Mouse (Mus musculus) kidney, embryonic 15.5 days (tissue): Measurements from ENCODE around the gene Cfap97. TPM values are rescaled to one million over a fixed set of nuclear protein-coding genes. Genes with fewer than 3 reads are reported as not detected.
A peak's percentile ranks its signal among the peaks of the same experiment; 100 is the strongest.

ENCODE experiments used
- ATAC-seq: fragments of 200-750 bp; cut with Nextera tagmentation; replicated peaks from 2 replicates; pipeline ENCODE4 v1.8.0; 2017; ENCODE audit warnings: moderate TSS enrichment; ENCODE audit not compliant: low FRiP score
- H3K27ac ChIP-seq: fragments of 300-500 bp; sonication (generic); 2 replicates; pipeline ENCODE4 v1.5.1; 2015; ENCODE audit warnings: mild to moderate bottlenecking, inconsistent platforms
- H3K27me3 ChIP-seq: fragments of 300-500 bp; sonication (generic); 2 replicates; pipeline ENCODE4 v1.6.1; 2015; ENCODE audit warnings: inconsistent platforms
- H3K36me3 ChIP-seq: fragments of 300-500 bp; sonication (generic); 2 replicates; pipeline ENCODE4 v1.6.1; 2015; ENCODE audit warnings: inconsistent platforms
- H3K4me1 ChIP-seq: fragments of 300-500 bp; sonication (generic); 2 replicates; pipeline ENCODE4 v1.6.1; 2015; ENCODE audit warnings: inconsistent platforms
- H3K4me2 ChIP-seq: fragments of 300-500 bp; sonication (generic); 2 replicates; pipeline ENCODE4 v1.6.1; 2015; ENCODE audit warnings: moderate library complexity, mild to moderate bottlenecking, inconsistent platforms
- H3K4me3 ChIP-seq: fragments of 300-500 bp; sonication (generic); replicated peaks from 2 replicates; pipeline ENCODE4 v1.5.1; 2015; ENCODE audit warnings: mild to moderate bottlenecking, inconsistent platforms
- H3K9ac ChIP-seq: fragments of 300-500 bp; sonication (generic); 2 replicates; pipeline ENCODE4 v1.6.1; 2015; ENCODE audit warnings: mild to moderate bottlenecking, inconsistent platforms
- H3K9me3 ChIP-seq: fragments of 300-500 bp; sonication (generic); replicated peaks from 2 replicates; pipeline ENCODE4 v1.6.1; 2016; ENCODE audit warnings: inconsistent platforms
- WGBS: fragments of 180-500 bp; shearing (Covaris S2); methylation state at CpG from one replicate; pipeline ENCODE4 v1.1.7; 2015; ENCODE audit warnings: mixed read lengths; 5-methylcytosine and 5-hydroxymethylcytosine counted together
- polyA plus RNA-seq: library from polyadenylated mRNA; unstranded; fragments of >200 nt; fragmentation: Nextera tagmentation; extraction: Ambion mirVana; gene quantifications from 2 replicates; pipeline ENCODE4 v1.2.1, GENCODE M21; 2015

Cfap97 gene
- polyA plus RNA-seq, 1 experiment from 2014 or later: 23.7 TPM

- Histone ChIP-seq H3K4me2 (no peak overlapping the region), H3K27me3 (no peaks in the 10 kb centered on the region), H3K9me3 (no peaks in the 10 kb centered on the region), H3K4me3 (no peak overlapping the region), H3K4me1 (peaks cover 4% of the 10 kb centered on the region; the same call in 1 of the 2 replicates), H3K9ac (no peak overlapping the region), H3K36me3 (no peaks in the 10 kb centered on the region), H3K27ac (no peak overlapping the region)
- no peak for ATAC-seq
- 80% methylated on average over 9 of the region's 9 CpGs for WGBS
Measured at GRCm38 (mm10) chr8:46140376-46141120, 11.0 kb upstream of the Cfap97 start.

DNA sequence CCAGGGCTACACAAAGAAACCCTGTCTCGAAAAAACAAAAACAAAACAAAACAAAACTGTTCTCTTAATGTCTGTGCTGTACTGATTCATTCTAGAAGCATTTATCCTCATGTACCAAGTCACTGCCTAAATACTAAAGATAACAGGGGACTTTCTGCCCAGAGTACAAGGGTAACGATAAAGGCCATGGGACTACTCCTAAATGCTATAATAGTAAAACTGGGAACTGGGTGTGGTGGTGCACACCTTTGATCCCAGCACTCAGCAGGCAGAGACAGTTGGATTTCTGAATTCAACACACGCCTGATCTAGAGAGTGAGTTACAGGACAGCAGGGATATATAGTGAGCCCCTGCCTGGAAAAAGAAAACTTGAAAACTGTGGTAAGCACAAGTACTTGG, 9.9 kb upstream of the Cfap97 start:
- ATAC-seq: no peak
- no peaks in the 10 kb centered on the region for H3K9me3 ChIP-seq
- no peak overlapping the region for H3K4me3 ChIP-seq
- WGBS: 88% methylated on average over 3 of the region's 3 CpGs
- H3K27me3 ChIP-seq: no peaks in the 10 kb centered on the region
- H3K4me1 ChIP-seq: peaks cover 8% of the 10 kb centered on the region
- H3K9ac ChIP-seq: no peak overlapping the region
- no peak overlapping the region for H3K27ac ChIP-seq
- H3K4me2 ChIP-seq: no peak overlapping the region
- H3K36me3 ChIP-seq: no peaks in the 10 kb centered on the region

DNA sequence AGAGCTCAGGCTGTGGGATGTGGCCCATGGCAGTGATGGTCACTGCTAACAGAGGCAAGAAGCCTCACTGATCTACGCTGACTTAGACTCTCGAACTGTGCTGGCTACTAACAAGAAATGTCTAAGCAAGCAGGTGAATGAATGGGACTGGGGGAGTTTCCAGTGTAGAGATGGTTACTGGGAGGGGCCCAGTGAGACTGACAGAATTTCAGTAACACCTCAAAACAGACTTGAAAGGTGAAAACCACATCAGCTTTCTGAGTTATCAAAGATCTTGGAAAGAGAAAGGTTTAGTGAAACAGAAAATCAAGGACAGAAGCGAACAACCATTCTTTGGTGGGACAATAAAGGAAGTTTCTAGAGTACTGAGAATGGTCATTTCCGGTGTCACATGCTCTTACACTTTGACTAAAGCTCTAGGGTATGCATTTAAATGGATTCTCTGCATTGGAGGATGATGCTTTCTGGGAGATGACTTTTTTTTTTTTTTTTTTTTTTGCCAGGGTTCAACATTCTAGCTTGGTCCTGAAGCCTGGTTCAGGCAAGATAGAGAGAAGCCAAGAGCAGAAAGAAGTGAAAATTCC, 9.0 kb upstream of the Cfap97 start:
- H3K4me3 ChIP-seq: no peak overlapping the region
- H3K27ac ChIP-seq: no peak overlapping the region
- H3K9me3 ChIP-seq: no peaks in the 10 kb centered on the region
- no peak overlapping the region for H3K4me2 ChIP-seq
- H3K9ac ChIP-seq: no peak overlapping the region
- H3K36me3 ChIP-seq: no peaks in the 10 kb centered on the region
- ATAC-seq: no peak
- peaks cover 8% of the 10 kb centered on the region for H3K4me1 ChIP-seq
- no peaks in the 10 kb centered on the region for H3K27me3 ChIP-seq
- 91% methylated on average over 4 of the region's 4 CpGs for WGBS

DNA sequence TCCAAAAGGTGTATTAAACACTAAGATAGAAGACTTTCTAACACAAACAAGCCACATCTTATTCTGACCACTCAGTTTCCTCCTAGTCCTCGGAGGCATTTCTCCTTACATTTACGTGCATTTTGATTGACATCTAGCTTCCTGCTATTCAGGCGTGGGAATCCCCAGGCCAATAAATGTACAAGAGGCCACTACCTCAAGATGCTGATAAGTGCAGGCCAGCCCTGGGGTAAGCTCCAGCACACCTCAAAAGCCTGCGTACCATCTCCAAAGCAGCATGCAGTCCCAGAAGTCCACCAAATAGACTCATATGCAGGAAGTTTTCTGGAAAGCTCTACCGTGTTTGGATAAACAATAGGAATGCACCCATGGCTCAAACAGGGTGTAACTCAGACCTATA, 8.1 kb upstream of the Cfap97 start:
- no peak overlapping the region for H3K4me3 ChIP-seq
- H3K4me1 ChIP-seq: peaks cover 8% of the 10 kb centered on the region
- no peak overlapping the region for H3K4me2 ChIP-seq
- H3K9me3 ChIP-seq: no peaks in the 10 kb centered on the region
- 57% methylated on average over 5 of the region's 5 CpGs for WGBS
- H3K9ac ChIP-seq: no peak overlapping the region
- H3K27me3 ChIP-seq: no peaks in the 10 kb centered on the region
- no peak for ATAC-seq
- no peak overlapping the region for H3K27ac ChIP-seq
- no peaks in the 10 kb centered on the region for H3K36me3 ChIP-seq

DNA sequence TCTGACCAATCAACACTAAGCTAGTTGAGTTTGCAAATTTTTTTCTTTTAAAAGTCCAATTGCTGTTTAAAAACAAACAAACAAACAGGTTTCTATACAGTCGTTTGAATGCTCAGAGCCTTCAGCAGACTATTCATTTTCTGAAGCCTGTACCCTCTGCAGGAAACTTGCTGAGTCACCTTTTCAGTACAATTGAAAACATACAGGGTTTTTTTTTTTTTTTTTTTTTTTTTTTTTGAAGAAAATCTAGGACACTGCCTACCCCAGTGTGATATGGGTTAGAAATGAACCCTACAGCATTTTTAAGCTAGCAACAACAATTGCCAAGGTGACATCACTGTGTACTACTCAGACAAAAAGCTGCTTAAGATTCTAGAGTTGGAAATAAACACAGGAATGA, 7.6 kb upstream of the Cfap97 start:
- no peaks in the 10 kb centered on the region for H3K9me3 ChIP-seq
- H3K4me3 ChIP-seq: no peak overlapping the region
- H3K4me1 ChIP-seq: peaks cover 8% of the 10 kb centered on the region
- no peak overlapping the region for H3K4me2 ChIP-seq
- H3K27me3 ChIP-seq: no peaks in the 10 kb centered on the region
- no peaks in the 10 kb centered on the region for H3K36me3 ChIP-seq
- H3K27ac ChIP-seq: no peak overlapping the region
- no peak overlapping the region for H3K9ac ChIP-seq
- 53% methylated on average over 1 of the region's 1 CpGs for WGBS
- no peak for ATAC-seq

GRCm38 (mm10) chr8:46146173-46146572, 5.4 kb upstream of the Cfap97 start:
- Histone ChIP-seq H3K27me3 (no peaks in the 10 kb centered on the region), H3K4me1 (peaks cover 14% of the 10 kb centered on the region), H3K4me3 (no peak overlapping the region), H3K9me3 (no peaks in the 10 kb centered on the region), H3K4me2 (no peak overlapping the region), H3K36me3 (no peaks in the 10 kb centered on the region), H3K27ac (no peak overlapping the region), H3K9ac (no peak overlapping the region)
- 23% methylated on average over 3 of the region's 3 CpGs for WGBS
- no peak for ATAC-seq

- ATAC-seq: no peak
- 55% methylated on average over 6 of the region's 6 CpGs for WGBS
- H3K9ac ChIP-seq: no peak overlapping the region
Measured at GRCm38 (mm10) chr8:46149306-46149705, 2.3 kb upstream of the Cfap97 start.

GRCm38 (mm10) chr8:46149782-46150181, 1.8 kb upstream of the Cfap97 start:
- Histone ChIP-seq H3K36me3 (no peaks in the 10 kb centered on the region), H3K27me3 (peaks cover 14% of the 10 kb centered on the region; the same call in 1 of the 2 replicates), H3K27ac (no peak overlapping the region), H3K9ac (no peak overlapping the region), H3K4me1 (peaks cover 19% of the 10 kb centered on the region), H3K9me3 (no peaks in the 10 kb centered on the region), H3K4me3 (no peak overlapping the region), H3K4me2 (no peak overlapping the region)
- ATAC-seq: no peak
- WGBS: 76% methylated on average over 9 of the region's 9 CpGs

More at GRCm38 (mm10) chr8:46149306-46149705, 2.3 kb upstream of the Cfap97 start:
- H3K27ac ChIP-seq: no peak overlapping the region
- no peaks in the 10 kb centered on the region for H3K9me3 ChIP-seq
- peaks cover 19% of the 10 kb centered on the region for H3K4me1 ChIP-seq
- H3K27me3 ChIP-seq: peaks cover 14% of the 10 kb centered on the region; the same call in 1 of the 2 replicates
- no peaks in the 10 kb centered on the region for H3K36me3 ChIP-seq
- no peak overlapping the region for H3K4me2 ChIP-seq
- H3K4me3 ChIP-seq: no peak overlapping the region

DNA sequence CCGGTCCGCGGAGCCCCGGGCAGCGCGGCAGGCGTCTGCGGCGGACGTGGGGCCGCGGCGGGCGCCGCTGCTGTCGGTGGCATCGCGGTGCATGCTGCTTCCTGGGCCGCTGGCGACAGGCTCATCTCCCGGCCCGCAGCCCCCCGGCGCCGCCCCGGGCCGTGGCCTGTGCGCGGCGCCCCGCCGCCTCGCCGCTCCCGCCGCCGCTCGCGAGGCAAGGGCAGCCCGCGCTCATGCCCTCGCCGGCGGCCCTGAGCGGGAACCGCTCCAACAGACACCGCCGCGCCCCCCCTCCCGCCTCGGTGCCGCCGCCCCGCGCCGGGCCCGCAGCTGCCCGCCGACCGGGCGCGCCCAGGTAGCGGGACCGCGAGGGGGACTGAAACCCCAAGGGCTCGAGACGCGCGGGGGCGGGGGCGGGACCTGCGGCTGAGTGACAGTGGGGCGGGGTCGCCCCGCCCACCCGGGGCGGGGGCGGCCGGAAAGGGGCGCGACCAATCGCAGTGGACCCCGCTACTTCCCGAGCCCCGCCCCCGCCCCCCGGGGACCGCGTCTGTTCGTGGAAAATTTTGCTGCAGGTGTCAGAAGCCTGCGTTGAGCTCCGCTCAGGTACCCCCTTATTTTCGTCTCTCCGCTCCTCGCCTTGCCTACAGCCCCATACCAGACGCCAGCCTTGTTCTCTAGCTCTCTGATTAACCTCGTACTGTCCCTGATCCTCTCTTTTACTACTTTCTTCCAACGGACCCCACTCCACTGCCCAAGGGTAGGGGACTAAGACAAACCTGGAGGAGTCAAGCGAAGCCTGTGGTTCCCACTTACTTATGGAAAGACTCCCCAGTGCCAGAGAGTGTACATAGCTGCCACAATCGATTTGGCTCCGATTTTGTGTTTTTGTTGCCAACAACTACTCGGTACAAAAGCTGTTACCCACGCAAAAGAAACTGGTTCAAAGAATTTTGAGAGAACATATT, 777 bp downstream of the Cfap97 start, which contains the start of gene Snx25:
Gene Snx25 (minus strand): TSS at position 96 of the 968 bp plus-strand sequence.
- H3K36me3 ChIP-seq: no peaks in the 10 kb centered on the region
- H3K27me3 ChIP-seq: peaks cover 14% of the 10 kb centered on the region; the same call in 1 of the 2 replicates
- H3K9me3 ChIP-seq: no peaks in the 10 kb centered on the region
- H3K4me1 ChIP-seq: peaks cover 15% of the 10 kb centered on the region
- 3% methylated on average over 71 of the region's 103 CpGs for WGBS
- peak within 1 kb of the TSS; percentile 96 for H3K4me2 ChIP-seq
- ATAC-seq: peak; percentile 89
- peak within 1 kb of the TSS; percentile 77 for H3K9ac ChIP-seq
- H3K4me3 ChIP-seq: peak within 1 kb of the TSS; percentile 84
- H3K27ac ChIP-seq: peak within 1 kb of the TSS; percentile 51; the same call in 1 of the 2 replicates

GRCm38 (mm10) chr8:46153042-46153441, 1.5 kb downstream of the Cfap97 start:
- ATAC-seq: no peak
- H3K27me3 ChIP-seq: peaks cover 14% of the 10 kb centered on the region; the same call in 1 of the 2 replicates
- no peak overlapping the region for H3K9ac ChIP-seq
- H3K27ac ChIP-seq: no peak overlapping the region
- H3K36me3 ChIP-seq: no peaks in the 10 kb centered on the region
- peak overlapping the region; percentile 96 for H3K4me2 ChIP-seq
- H3K9me3 ChIP-seq: no peaks in the 10 kb centered on the region
- peaks cover 15% of the 10 kb centered on the region for H3K4me1 ChIP-seq
- whole genome bisulfite sequencing: 32% methylated on average over 2 of the region's 2 CpGs
- peak overlapping the region; percentile 84 for H3K4me3 ChIP-seq

DNA sequence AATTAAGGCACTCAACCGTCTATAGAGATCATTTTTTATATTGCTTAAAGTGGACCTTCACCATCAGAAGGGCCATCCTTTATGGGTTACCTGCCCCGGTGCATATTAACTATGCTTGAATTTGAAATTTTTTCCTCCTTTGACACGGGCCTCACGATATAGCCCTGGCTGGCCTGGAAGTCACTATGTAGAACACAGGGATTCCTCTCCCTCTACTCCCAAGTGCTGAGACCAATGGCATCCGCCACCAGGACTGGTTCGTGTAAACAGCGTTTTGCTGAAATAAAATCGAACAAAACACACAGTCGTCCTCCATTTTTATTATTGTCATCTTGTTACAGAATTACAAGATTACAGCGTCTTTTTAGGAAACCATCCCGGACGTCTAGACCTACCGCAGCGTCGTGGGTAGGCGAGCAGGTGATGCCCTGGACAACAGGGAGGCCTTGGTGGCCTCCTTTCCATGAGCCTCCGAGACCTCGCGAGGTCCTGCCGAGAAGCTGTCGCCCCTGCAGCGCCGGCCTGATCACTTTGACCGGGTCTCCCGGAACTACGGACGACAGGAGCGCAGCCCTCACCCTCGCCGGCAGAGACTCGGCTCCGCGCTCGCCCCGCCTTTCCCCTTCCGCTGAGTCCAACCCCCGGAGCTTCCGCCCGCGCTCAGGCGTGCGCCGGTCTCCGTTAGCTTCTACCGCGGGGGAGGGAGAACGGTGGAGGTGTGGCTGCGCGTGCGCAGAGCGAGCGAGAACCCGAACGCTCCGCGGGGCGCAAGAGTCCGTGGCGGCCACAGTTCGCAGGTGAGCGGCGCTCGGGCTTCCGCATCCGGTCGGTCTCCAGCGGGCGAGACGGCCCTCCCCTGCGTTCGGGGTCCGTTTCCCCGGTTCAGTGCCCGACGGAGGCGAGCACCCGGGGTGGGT, 11.6 kb downstream of the Cfap97 start:
- WGBS: 2% methylated on average over 70 of the region's 77 CpGs
- H3K4me2 ChIP-seq: peak overlapping the region; percentile 77
- peak; percentile 99 for ATAC-seq
- peaks cover 10% of the 10 kb centered on the region; the same call in 1 of the 2 replicates for H3K4me1 ChIP-seq
- H3K9ac ChIP-seq: peak overlapping the region; percentile 75
- H3K4me3 ChIP-seq: peak overlapping the region; percentile 63
- no peaks in the 10 kb centered on the region for H3K9me3 ChIP-seq
- H3K27ac ChIP-seq: peak overlapping the region; percentile 94
- no peaks in the 10 kb centered on the region for H3K36me3 ChIP-seq
- no peaks in the 10 kb centered on the region for H3K27me3 ChIP-seq
